Mouse (Mus musculus): ENCODE results near the gene Ctdnep1. TPM values are rescaled to one million over a fixed set of nuclear protein-coding genes. Genes with fewer than 3 reads are reported as not detected.

The Ctdnep1 gene
- 100 to 1,000 TPM; 101 to 105 TPM for total RNA-seq (2021)
- long read RNA-seq, transcript Ctdnep1-201 (8 exons, 1,627 nt) = major isoform, 15 of 28 reads
- long read RNA-seq, partial matches to known transcripts = 7 of 28 reads
- long read RNA-seq, other reads (novel, unspliced or antisense) = 6 of 28 reads

DNA sequence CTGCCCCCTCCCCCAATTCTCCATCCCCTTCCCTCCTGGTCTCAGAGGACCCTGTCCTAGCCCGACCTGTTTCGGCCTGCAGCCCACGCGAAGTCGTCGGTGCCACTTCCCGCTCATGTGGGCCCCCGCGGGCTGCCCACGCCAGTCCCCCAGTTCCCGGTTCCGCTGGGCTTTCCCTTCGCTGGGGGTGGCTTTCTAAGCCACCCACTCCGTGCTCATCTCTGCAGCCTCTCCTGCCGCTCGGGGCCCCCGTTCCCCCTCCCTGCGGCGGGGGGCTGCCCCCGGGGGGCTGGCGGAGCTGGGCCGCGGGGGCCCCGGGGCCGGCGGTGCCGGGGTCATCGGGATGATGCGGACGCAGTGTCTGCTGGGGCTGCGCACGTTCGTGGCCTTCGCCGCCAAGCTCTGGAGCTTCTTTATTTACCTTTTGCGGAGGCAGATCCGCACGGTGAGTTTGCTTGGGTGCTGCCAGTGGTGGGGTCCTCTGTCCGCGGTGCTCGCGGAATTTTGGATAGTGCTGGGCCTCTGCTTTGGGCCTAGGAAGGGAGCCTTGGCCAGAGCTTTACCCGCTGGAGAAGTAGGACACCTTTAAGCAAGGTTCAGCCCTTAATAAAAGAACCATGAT is at the start of gene Ctdnep1:
Ctdnep1 (plus strand) TSS at position 16 of the 622 bp plus-strand sequence.
- no peak for DNase-seq (ENCODE audit: low spot score in 2 of 2)

GRCm38 (mm10) chr11:69931769-69932168 is 49.2 kb upstream of the Ctdnep1 start:
- DNase-seq (ENCODE audit: low spot score in 2 of 2) = no peak

DNA sequence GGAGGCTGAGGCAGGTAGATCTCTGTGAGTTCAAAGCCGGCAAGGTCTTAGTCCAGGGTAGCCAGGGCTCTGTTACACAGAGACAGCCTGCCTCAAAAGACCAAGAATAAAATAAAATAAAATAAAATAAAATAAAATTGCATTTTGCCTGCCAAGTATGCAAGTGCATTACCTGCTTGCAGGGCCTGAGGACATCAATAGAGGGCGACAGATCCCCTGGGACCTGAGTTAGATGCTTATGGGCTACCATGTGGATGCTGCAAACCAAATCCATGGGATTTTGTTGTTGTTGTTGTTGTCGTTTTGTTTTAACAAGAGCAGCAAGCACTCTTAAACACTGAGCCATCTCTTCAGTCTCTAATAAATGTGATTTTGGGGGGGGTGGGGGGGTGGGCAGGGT is 48.7 kb upstream of the Ctdnep1 start:
- no peak for DNase-seq (ENCODE audit: low spot score in 2 of 2)

DNA sequence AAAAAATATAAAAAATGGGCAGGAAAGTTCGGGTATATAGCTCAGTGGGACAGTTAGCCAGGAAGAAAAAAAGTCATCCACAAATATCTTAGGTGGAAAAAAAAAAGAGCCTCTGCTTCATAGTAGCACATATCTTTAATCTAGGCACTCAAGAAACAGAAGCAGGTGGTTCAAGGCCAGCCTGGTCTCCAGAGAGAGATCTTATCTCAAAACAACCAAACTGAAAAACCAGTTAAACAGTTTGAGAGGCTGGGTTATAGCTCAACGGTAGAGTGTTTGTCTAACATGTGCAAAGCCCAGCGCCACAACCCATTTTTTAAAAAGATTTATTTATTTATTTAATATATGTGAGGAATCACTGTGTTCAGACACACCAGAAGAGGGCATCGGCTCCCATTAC is 47.9 kb upstream of the Ctdnep1 start:
- DNase-seq (ENCODE audit: low spot score in 2 of 2) = no peak

GRCm38 (mm10) chr11:69934169-69934568 is 46.8 kb upstream of the Ctdnep1 start:
- DNase-seq (ENCODE audit: low spot score in 2 of 2) = peak; percentile 97

DNA sequence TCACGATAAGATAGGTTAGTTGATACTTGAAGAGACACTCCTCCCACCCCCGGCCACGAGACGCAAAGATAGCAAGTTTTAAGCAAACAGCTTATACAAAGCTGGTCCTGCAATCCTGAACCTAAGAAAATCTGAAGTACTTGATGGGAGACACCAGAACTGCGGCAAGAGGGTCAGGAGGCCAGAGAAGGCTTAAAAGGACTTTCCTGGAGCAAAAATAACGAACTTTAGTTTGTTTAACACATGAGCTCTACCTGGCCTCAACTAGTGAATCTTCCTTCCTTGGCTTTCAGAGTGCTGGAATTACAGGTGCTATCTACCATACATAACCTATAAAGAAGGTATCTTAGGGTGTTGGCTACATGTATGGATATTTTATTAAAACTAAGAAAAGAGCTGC is 46.3 kb upstream of the Ctdnep1 start:
- no peak for DNase-seq (ENCODE audit: low spot score in 2 of 2)

DNA sequence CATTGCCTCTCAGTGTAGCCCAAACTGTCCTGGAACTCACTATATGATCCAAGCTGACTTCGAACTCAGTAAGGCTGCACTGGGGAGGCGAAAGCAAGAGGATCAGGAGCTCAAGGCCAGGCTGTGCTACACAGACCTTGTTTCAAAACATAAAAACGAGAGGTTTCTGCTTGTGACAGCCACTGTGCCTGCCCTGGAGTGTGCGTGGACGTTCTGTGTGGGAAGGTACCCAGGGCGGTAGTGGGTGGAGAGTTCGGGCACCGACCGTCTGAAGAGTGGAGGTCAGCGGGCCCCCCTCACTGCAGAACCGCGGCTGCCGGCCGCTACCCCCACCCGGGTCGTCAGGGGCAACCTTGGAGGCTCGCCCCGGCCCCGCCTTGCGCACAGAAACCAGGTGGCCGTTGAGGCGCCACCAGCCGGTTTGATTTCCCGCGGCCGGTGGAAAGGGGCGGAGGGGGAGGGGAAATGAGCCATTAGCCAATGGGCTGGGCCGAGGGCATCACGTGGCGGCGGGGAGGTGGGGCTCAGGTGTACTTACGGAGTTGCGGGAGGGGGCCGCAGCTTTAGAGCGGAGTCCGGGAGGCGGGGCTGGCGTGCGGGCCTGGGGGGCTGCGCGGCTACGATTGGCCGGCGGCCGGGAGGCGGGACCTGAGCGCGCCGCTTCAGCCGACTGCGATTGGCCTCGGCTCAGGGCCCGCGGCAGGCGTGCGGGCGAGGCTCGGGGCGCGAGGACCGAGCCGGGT is 45.6 kb upstream of the Ctdnep1 start, which contains the start of gene Ybx2:
Ybx2 (plus strand) TSS at position 660 of the 743 bp plus-strand sequence.
- peak; percentile 78 to 87 for DNase-seq (ENCODE audit: low spot score in 2 of 2)

DNA sequence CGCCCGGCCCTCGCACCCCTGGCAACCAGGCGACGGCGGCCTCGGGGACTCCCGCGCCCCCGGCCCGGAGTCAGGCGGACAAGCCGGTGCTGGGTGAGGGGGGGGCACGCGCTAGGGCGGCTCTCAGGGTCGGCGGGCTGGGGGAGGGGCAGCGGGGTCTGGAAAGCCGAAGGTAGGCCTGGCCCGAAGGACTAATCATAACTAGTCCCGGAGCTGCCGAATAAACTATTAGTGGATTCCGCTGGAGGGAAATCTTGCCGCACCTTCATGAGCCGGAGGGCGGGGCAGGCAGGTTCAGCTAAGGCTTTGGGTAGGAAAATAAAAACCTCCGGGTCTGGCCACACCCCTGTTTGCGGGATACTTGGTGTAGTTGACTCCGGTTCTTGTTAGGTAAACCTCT is 44.8 kb upstream of the Ctdnep1 start:
- DNase-seq (ENCODE audit: low spot score in 2 of 2) = no peak

- DNase-seq (ENCODE audit: low spot score in 2 of 2) = no peak
These were observed 44.1 kb upstream of the Ctdnep1 start for GRCm38 (mm10) chr11:69936714-69937347.

DNA sequence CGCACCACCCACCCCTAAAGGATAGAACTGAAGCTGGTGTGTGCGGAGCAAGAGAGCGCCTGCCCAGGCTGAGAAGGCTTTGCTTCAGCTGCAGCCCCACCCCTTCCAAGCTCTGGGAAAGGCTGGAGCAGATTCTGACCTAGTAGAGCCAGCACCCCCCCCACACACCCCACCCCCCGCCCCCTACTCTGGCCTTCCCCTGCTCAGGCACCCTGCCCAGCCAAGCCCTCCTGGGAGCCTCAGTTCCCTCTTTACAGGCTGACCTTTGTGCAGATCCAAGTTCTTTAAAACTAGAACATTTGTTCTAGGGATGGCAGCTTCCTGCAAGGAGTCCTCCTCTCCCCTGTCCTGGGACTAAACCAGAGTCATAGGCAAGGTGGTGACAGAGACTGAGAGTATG is 43.6 kb upstream of the Ctdnep1 start:
- no peak for DNase-seq (ENCODE audit: low spot score in 2 of 2)

DNA sequence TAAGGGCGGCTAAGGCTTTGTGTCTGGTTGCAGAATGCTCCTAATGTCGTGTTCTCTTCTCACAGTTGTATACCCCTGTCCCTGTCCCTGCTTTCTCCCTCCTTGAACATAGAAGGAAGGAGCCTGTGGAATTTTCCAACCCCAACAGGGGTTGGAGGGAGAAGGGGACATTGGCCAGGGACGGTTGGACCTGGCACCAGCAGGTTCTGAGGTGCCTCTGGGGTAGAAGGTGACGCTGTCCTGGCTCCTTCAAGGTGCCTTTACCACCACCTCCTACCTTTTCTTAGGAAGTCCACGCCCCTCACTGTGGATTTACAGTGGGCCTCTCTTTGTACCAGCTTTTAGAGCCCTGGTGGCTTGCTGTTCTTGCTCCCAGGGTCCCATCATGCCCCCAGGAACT is 43.1 kb upstream of the Ctdnep1 start:
- no peak for DNase-seq (ENCODE audit: low spot score in 2 of 2)

DNA sequence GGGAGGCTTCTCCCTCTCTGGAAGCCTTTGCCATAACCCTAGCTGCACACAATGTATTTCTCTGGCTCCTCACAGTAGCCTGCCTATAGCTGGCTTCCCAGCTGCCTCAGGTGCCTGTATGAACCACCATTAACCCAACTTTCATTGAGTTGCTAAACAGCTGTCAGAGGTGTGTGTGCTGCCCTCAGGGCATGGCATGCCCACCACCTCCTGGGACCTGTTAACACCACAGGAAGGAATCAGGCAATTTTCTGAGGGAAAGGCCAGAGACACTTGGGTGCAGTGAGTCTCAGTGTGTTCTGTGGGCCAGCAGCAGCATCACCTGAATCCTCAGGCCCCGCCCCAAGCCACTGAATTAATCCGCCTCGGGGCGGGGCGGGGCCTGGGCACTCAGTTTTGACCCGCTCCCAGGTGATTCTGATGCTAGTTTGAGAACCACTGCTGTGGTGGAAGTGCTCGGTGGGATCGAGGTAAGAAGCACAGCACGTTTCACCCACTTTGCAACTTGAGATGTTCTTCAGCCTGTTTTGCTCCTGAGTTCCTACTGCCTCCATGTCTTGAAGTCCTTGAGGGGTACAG is 42.5 kb upstream of the Ctdnep1 start:
- no peak for DNase-seq (ENCODE audit: low spot score in 2 of 2)

DNA sequence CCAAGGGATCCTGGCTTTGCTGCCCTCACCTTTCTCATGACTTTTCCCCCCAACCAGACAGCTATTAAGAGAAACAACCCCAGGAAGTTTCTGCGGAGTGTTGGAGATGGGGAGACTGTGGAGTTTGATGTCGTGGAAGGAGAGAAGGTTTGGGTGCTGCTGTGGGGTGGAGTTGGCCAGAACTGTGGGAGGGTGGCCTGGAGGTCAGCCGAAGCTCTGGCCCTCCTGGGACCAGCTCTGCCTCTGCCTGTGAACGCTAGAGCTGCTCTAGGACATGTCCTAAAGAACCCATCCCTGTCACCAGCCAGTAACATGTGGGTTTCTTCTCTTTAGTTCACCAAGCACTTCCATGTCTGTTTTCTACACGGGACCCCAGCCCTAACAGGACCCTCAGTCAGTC is 41.8 kb upstream of the Ctdnep1 start:
- DNase-seq (ENCODE audit: low spot score in 2 of 2) = no peak

DNA sequence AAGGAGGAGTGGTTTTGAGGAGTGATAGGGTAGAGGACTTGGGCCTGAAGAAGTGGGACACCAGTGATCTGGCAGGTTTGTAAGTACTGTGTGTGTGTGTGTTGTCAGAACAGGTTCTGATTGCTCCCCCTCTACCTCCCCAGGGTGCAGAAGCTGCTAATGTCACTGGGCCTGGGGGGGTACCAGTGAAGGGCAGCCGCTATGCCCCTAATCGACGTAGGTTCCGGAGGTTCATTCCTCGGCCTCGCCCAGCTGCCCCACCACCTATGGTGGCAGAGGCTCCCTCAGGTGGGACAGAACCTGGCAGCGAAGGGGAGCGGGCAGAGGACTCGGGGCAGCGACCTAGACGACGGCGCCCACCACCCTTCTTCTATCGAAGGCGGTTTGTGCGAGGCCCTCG is 41.2 kb upstream of the Ctdnep1 start:
- DNase-seq (ENCODE audit: low spot score in 2 of 2) = no peak

- no peak for DNase-seq (ENCODE audit: low spot score in 2 of 2)
These were observed 40.0 kb upstream of the Ctdnep1 start for GRCm38 (mm10) chr11:69940962-69941361.

GRCm38 (mm10) chr11:69945216-69945615 is 35.7 kb upstream of the Ctdnep1 start:
- DNase-seq (ENCODE audit: low spot score in 2 of 2) = no peak

- DNase-seq (ENCODE audit: low spot score in 2 of 2) = no peak
These were observed 34.7 kb upstream of the Ctdnep1 start for GRCm38 (mm10) chr11:69945997-69946891.

DNA sequence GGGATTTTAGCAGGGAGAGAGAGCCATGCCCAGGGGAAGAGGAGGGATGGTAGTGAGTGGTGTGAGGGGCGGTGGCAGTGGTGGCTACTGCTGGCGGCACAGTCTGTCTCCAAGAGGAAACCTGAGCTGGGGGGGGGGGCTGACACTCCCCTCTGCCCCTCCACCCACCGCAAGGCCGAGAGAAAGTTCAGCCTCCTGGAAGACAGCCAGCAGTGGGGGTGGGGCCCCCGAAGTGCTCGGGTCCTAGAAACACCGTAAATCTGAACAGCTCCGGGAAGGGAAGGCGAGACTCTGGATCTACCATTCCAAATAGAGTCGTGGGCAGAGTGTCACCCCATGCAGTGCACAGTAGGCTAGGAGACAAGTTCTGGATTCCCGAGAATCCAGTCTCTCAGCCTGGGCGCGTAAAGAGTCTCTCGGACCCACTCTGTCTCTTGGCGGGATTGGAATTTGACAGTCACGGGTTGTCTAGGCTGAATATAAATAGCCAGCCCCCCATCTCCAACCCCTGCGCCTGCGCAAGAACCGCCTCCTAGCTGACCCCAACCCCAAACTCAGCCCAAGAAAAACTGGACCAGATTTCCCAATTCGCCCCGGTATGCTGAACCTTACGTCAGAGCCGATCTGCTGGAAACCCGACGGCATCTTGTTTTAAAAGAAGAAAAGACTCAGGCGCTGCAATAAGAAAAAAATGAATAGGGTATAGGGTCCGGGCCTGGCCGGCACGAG is 33.5 kb upstream of the Ctdnep1 start:
- peak in 1 of 2 experiments; percentile 19 for DNase-seq (ENCODE audit: low spot score in 2 of 2)

- peak; percentile 82 to 85 for DNase-seq (ENCODE audit: low spot score in 2 of 2)
These were observed 32.7 kb upstream of the Ctdnep1 start, which contains the start of gene Slc2a4 for GRCm38 (mm10) chr11:69948066-69948762. Gene Slc2a4, minus strand, starts transcription at chr11:69948188.
